Mouse (Mus musculus) midbrain, embryonic 13.5 days (tissue): ENCODE results near the gene Hyls1. TPM values are rescaled to one million over a fixed set of nuclear protein-coding genes. Genes with fewer than 3 reads are reported as not detected.
A peak's percentile ranks its signal among the peaks of the same experiment; 100 is the strongest.
"Not testable (repeated sequence)": the region's sequence is repeated elsewhere in the genome, so short reads cannot be mapped to it uniquely, and the experiment has no call there.

Experiments used
- ATAC-seq: fragments of 200-750 bp; cut with Nextera tagmentation; 2 replicates; pipeline ENCODE4 v1.8.0; 2017; ENCODE audit warnings: mild to moderate bottlenecking, moderate TSS enrichment, moderate library complexity
- H3K27ac ChIP-seq: fragments of 300-500 bp; sonication (generic); 2 replicates; pipeline ENCODE4 v1.5.1; 2015; ENCODE audit warnings: inconsistent platforms, mild to moderate bottlenecking, moderate library complexity
- H3K27me3 ChIP-seq: fragments of 300-500 bp; sonication (generic); 2 replicates; pipeline ENCODE4 v1.6.1; 2015; ENCODE audit warnings: mild to moderate bottlenecking, inconsistent platforms
- H3K36me3 ChIP-seq: fragments of 300-500 bp; sonication (generic); 2 replicates; pipeline ENCODE4 v1.6.1; 2015; ENCODE audit warnings: mild to moderate bottlenecking, inconsistent platforms
- H3K4me1 ChIP-seq: fragments of 300-500 bp; sonication (generic); replicated peaks from 2 replicates; pipeline ENCODE4 v1.6.1; 2015; ENCODE audit warnings: inconsistent platforms
- H3K4me2 ChIP-seq: fragments of 300-500 bp; sonication (generic); replicated peaks from 2 replicates; pipeline ENCODE4 v1.6.1; 2015; ENCODE audit warnings: moderate library complexity, mild to moderate bottlenecking, inconsistent platforms
- H3K4me3 ChIP-seq: fragments of 300-500 bp; sonication (generic); replicated peaks from 2 replicates; pipeline ENCODE4 v1.5.1; 2015; ENCODE audit warnings: mild to moderate bottlenecking, inconsistent platforms
- H3K9ac ChIP-seq: fragments of 300-500 bp; sonication (generic); replicated peaks from 2 replicates; pipeline ENCODE4 v1.6.1; 2015; ENCODE audit warnings: mild to moderate bottlenecking, inconsistent platforms
- H3K9me3 ChIP-seq: fragments of 300-500 bp; sonication (generic); 2 replicates; pipeline ENCODE4 v1.6.1; 2016; ENCODE audit warnings: mild to moderate bottlenecking, inconsistent platforms
- WGBS: fragments of 180-500 bp; shearing (Covaris S2); methylation state at CpG from one replicate; pipeline ENCODE4 v1.1.7; 2015; 5-methylcytosine and 5-hydroxymethylcytosine counted together
- polyA plus RNA-seq: library from polyadenylated mRNA; unstranded; fragments of >200 nt; fragmentation: Nextera tagmentation; extraction: Ambion mirVana; gene quantifications from 2 replicates; pipeline ENCODE4 v1.2.1, GENCODE M21; 2015

Gene Hyls1
- polyA plus RNA-seq: 19.8 and 21.1 TPM in 2 replicates

DNA sequence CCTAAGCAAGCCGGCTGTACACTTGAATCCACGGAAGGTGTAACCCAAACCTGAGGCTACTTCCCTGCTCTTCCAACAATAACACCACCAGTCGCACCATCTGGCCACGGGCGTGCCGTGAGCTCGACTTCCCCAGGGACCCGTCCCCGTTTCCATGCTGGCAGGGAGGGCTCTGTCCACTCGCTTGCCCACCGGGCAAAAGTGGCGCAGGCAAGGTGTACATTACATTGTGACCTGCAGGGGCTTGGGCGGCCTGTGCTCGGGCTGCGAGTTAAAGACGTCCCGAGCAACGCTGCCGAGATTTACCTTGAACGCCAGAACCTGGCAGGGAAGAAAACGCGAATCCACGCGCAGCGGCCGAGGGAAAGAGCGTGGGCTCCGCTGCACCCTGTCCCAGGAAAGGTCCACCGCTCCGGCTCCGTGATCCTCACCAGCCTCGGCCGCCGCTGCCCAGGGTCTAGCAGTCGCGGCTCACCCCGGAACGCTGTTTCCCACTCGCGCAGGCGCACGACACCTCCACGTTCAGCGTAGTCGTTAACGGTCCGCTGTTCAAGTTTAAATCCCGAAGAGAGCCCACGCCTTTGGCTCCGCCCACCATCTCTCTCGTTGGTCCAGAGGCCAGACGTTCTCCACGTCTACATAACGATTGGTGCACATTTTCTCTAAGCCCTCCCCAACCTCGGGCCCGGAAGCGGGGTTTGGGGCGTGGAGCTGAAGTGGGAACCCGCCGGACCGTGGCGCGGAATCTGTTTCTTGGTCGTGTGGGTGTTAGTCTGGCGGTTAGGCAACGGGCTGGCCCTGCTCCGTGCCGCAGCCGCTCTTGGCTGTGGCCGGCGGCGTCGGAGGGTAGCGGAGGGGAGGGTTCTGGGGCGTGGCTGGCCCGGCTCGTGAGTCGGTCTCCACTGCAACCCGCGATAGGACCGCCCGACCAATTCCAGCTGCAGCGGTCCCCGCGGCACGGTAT is at the start of gene Hyls1, which contains the start of gene Pate2:
Gene Hyls1, minus strand, starts transcription at position 828 of the 964 bp plus-strand sequence.
Gene Pate2, plus strand, starts transcription at position 714 of the 964 bp plus-strand sequence.
- peak within 1 kb of the TSS; percentile 93 for H3K27ac ChIP-seq
- peaks cover 31% of the 10 kb centered on the region for H3K4me1 ChIP-seq
- peaks cover 12% of the 10 kb centered on the region for H3K27me3 ChIP-seq
- peak within 1 kb of the TSS; percentile 60 for H3K4me2 ChIP-seq
- peak within 1 kb of the TSS; percentile 86 for H3K9ac ChIP-seq
- H3K9me3 ChIP-seq: no peaks in the 10 kb centered on the region
- WGBS: under 1% methylated on average over 86 of the region's 86 CpGs
- H3K36me3 ChIP-seq: peaks cover 29% of the 10 kb centered on the region
- ATAC-seq: peak; percentile 97
- peak within 1 kb of the TSS; percentile 77 for H3K4me3 ChIP-seq

- not testable (repeated sequence) for H3K4me3 ChIP-seq, H3K27me3 ChIP-seq, H3K36me3 ChIP-seq, H3K9me3 ChIP-seq, H3K4me2 ChIP-seq, H3K4me1 ChIP-seq, H3K9ac ChIP-seq, H3K27ac ChIP-seq, ATAC-seq
- 72% methylated on average over 2 of the region's 2 CpGs for WGBS
Measured at GRCm38 (mm10) chr9:35616784-35617183, 46.6 kb upstream of the Hyls1 start.

DNA sequence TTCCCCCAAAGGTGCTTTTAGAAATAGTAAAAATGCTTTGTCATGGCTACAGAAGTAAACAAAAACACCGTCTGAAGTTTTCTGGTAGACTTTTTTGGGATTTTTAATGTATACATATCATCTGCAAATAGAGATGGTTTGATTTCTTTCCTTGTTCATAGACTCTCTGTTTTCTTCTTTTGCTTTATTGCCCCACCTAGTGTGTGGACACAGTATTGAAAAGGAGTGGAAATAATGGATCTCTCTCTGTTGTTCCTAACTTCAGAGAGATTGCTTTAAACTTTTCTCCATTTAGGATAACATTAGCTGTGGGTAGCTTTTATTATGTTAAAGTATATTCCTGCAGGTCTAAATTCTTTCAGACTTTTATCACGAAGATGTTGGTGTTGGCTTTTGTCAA is 43.8 kb upstream of the Hyls1 start:
- H3K27me3 ChIP-seq: no peaks in the 10 kb centered on the region
- ATAC-seq: no peak
- no peaks in the 10 kb centered on the region for H3K4me1 ChIP-seq
- H3K36me3 ChIP-seq: no peaks in the 10 kb centered on the region
- WGBS: 32% methylated on average over 2 of the region's 2 CpGs
- no peak overlapping the region for H3K4me2 ChIP-seq
- no peaks in the 10 kb centered on the region for H3K9me3 ChIP-seq
- no peak overlapping the region for H3K9ac ChIP-seq
- no peak overlapping the region for H3K27ac ChIP-seq
- H3K4me3 ChIP-seq: no peak overlapping the region

DNA sequence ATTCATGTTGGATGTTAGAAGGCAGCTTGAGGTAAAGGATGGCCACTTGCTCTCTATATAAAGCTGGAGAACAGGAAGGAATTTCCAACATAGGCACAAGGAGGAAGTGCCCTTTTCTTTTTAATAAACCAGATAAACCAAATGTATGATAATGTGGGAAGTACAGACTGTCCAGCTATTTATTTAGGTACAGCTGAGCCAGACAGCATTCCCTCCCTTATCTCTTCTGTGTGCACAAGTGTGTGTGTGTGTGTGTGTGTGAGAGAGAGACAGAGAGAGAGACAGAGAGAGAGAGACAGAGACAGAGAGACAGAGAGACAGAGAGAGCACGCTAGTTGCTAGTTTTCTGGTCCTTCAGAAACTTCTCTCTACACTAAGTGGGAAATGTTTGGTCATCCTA is 41.6 kb upstream of the Hyls1 start, which contains the start of gene Pate4:
Gene Pate4, minus strand, starts transcription at position 101 of the 400 bp plus-strand sequence.
- WGBS: 92% methylated on average over 1 of the region's 1 CpGs
- no peak for ATAC-seq
- Histone ChIP-seq H3K9me3 (no peaks in the 10 kb centered on the region), H3K4me1 (no peaks in the 10 kb centered on the region), H3K9ac (no peak within 1 kb of the TSS), H3K27me3 (no peaks in the 10 kb centered on the region), H3K4me2 (no peak within 1 kb of the TSS), H3K4me3 (no peak within 1 kb of the TSS), H3K27ac (no peak within 1 kb of the TSS), H3K36me3 (no peaks in the 10 kb centered on the region)

GRCm38 (mm10) chr9:35607647-35608405 is 37.6 kb upstream of the Hyls1 start:
- ATAC-seq: no peak
- H3K9ac ChIP-seq: no peak overlapping the region
- no peak overlapping the region for H3K27ac ChIP-seq
- H3K27me3 ChIP-seq: no peaks in the 10 kb centered on the region
- H3K4me1 ChIP-seq: no peaks in the 10 kb centered on the region
- no peak overlapping the region for H3K4me2 ChIP-seq
- no peaks in the 10 kb centered on the region for H3K9me3 ChIP-seq
- no peaks in the 10 kb centered on the region for H3K36me3 ChIP-seq
- no peak overlapping the region for H3K4me3 ChIP-seq
- WGBS: 70% methylated on average over 8 of the region's 8 CpGs

DNA sequence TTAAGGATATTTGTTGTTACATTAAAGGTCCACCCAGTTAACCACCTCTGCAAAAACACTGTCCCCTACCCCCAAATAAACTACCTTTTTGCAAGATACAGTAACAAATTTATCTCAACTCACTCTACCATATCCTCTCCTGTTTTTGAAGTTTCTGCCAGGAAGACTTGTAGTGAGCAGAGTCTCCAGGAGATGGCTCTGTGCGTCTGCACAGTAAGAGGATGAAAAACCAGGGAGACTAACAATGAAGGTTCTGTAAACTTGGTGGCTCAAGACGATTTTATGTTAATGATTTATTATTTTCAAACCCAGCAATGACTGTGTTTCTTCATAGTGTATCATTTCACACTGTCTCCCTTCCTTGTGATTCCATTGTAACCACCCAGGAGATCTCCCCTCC is 22.7 kb upstream of the Hyls1 start:
- no peaks in the 10 kb centered on the region for H3K27me3 ChIP-seq
- H3K36me3 ChIP-seq: no peaks in the 10 kb centered on the region
- WGBS: 10% methylated on average over 2 of the region's 2 CpGs
- H3K4me1 ChIP-seq: no peaks in the 10 kb centered on the region
- no peak overlapping the region for H3K27ac ChIP-seq
- H3K9ac ChIP-seq: no peak overlapping the region
- no peaks in the 10 kb centered on the region for H3K9me3 ChIP-seq
- no peak overlapping the region for H3K4me2 ChIP-seq
- H3K4me3 ChIP-seq: no peak overlapping the region
- ATAC-seq: no peak

- no peaks in the 10 kb centered on the region for H3K9me3 ChIP-seq
- 53% methylated on average over 1 of the region's 1 CpGs for WGBS
- no peak overlapping the region for H3K4me2 ChIP-seq
- H3K4me3 ChIP-seq: no peak overlapping the region
- no peaks in the 10 kb centered on the region for H3K4me1 ChIP-seq
- ATAC-seq: no peak
- H3K27ac ChIP-seq: no peak overlapping the region
- H3K36me3 ChIP-seq: no peaks in the 10 kb centered on the region
- H3K9ac ChIP-seq: no peak overlapping the region
- H3K27me3 ChIP-seq: no peaks in the 10 kb centered on the region
Measured at GRCm38 (mm10) chr9:35587674-35588073, 17.5 kb upstream of the Hyls1 start.

DNA sequence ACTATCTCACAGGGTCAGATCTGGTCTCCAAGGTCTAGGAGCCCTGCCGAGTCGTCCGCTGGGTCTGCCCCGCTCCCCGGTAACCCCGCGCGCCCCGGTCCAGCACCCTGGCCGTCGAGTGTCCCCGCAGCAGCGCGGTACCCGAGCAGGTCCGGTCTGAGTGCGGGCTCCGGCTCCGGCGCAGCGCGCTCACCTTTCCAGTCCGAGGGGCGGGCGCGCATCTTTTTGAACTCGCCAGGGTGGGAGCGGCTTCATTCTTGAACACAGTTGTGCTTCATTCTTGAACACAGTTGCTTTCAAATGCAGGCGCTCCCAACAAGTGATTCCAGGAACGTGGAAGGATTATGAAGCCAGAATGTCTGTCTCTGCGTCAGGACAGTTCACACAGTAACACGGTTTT is 4.2 kb upstream of the Hyls1 start:
- Histone ChIP-seq H3K9ac (peak overlapping the region; percentile 51; the same call in 1 of the 2 replicates), H3K4me2 (peak overlapping the region; percentile 58), H3K27me3 (peaks cover 18% of the 10 kb centered on the region), H3K4me1 (peaks cover 12% of the 10 kb centered on the region), H3K4me3 (peak overlapping the region; percentile 36), H3K36me3 (no peaks in the 10 kb centered on the region), H3K9me3 (no peaks in the 10 kb centered on the region), H3K27ac (no peak overlapping the region)
- 3% methylated on average over 32 of the region's 32 CpGs for WGBS
- ATAC-seq: no peak

GRCm38 (mm10) chr9:35570663-35571062 is 465 bp upstream of the Hyls1 start:
- Histone ChIP-seq H3K9ac (peak overlapping the region; percentile 71), H3K4me3 (peak overlapping the region; percentile 77), H3K4me1 (peaks cover 31% of the 10 kb centered on the region), H3K36me3 (peaks cover 21% of the 10 kb centered on the region), H3K4me2 (peak overlapping the region; percentile 60), H3K27ac (no peak overlapping the region), H3K27me3 (peaks cover 15% of the 10 kb centered on the region), H3K9me3 (no peaks in the 10 kb centered on the region)
- peak; percentile 22; the same call in 1 of the 2 replicates for ATAC-seq
- 10% methylated on average over 5 of the region's 5 CpGs for WGBS

- WGBS: 89% methylated on average over 3 of the region's 3 CpGs
- H3K9me3 ChIP-seq: no peaks in the 10 kb centered on the region
- no peak for ATAC-seq
- no peak overlapping the region for H3K9ac ChIP-seq
- peaks cover 32% of the 10 kb centered on the region for H3K36me3 ChIP-seq
- no peaks in the 10 kb centered on the region for H3K27me3 ChIP-seq
- no peak overlapping the region for H3K4me2 ChIP-seq
- no peak overlapping the region for H3K27ac ChIP-seq
- H3K4me1 ChIP-seq: peaks cover 27% of the 10 kb centered on the region
- H3K4me3 ChIP-seq: no peak overlapping the region
Measured at GRCm38 (mm10) chr9:35567995-35568394, 2.2 kb downstream of the Hyls1 start.

DNA sequence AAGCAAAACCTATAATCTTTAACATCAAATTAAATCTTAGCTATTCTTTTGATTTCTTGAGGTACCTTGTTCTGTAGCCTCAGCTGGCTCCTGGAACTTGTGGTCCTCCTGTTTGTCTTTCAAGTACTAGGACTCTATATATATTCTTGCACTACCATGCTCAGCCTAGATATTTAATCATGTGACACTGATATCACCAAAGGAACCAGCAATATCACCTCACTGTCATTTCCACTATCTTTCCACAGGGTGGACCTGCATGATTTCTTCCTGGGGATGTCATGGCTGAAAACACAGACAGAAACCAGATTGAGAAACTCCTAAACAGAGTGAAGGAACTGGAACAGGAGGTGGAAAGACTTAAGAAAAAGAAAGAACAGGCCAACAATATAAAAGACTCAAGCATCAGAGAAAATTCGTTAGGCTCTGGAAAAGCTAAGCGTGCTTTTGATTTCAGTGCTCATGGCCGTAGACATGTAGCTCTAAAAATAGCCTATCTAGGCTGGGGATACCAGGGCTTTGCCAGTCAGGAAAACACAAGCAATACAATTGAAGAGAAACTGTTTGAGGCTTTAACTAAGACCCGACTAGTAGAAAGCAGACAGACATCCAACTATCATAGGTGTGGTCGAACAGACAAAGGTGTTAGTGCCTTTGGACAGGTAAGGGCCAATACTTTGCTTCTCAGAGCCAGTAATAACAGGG is 5.5 kb downstream of the Hyls1 start:
- peaks cover 28% of the 10 kb centered on the region for H3K4me1 ChIP-seq
- H3K4me2 ChIP-seq: no peak overlapping the region
- peaks cover 44% of the 10 kb centered on the region for H3K36me3 ChIP-seq
- WGBS: 93% methylated on average over 5 of the region's 5 CpGs
- no peak for ATAC-seq
- H3K9ac ChIP-seq: no peak overlapping the region
- H3K27me3 ChIP-seq: no peaks in the 10 kb centered on the region
- H3K4me3 ChIP-seq: no peak overlapping the region
- H3K27ac ChIP-seq: no peak overlapping the region
- H3K9me3 ChIP-seq: no peaks in the 10 kb centered on the region
